Mouse (Mus musculus) G1E (cell line): ENCODE measurements around the gene Dscam.

ENCODE experiments used
- CTCF ChIP-seq: IDR thresholded peaks from 2 replicates; pipeline ENCODE4 v1.5.1; 2012; ENCODE audit warnings: low read depth, low read length, inconsistent platforms, mixed read lengths
- GATA1 ChIP-seq: IDR thresholded peaks from 2 replicates; pipeline ENCODE4 v1.6.1; 2012; ENCODE audit warnings: borderline replicate concordance, low read length, inconsistent platforms, mixed read lengths
- GATA2 ChIP-seq: IDR thresholded peaks from 2 replicates; pipeline ENCODE4 v1.6.1; 2012; ENCODE audit warnings: low read depth, low read length, inconsistent platforms, borderline replicate concordance

- TF ChIP-seq CTCF = no peak
- TF ChIP-seq GATA1 = no peak
- TF ChIP-seq GATA2 = no peak
These were observed 430.2 kb downstream of the Dscam start for GRCm38 (mm10) chr16:96740073-96741055.
